Mouse (Mus musculus): ENCODE data around the gene Rhbdf2.
"Not testable (repeated sequence)": the region's sequence is repeated elsewhere in the genome, so short reads cannot be mapped to it uniquely, and the experiment has no call there.

Rhbdf2 gene

DNA sequence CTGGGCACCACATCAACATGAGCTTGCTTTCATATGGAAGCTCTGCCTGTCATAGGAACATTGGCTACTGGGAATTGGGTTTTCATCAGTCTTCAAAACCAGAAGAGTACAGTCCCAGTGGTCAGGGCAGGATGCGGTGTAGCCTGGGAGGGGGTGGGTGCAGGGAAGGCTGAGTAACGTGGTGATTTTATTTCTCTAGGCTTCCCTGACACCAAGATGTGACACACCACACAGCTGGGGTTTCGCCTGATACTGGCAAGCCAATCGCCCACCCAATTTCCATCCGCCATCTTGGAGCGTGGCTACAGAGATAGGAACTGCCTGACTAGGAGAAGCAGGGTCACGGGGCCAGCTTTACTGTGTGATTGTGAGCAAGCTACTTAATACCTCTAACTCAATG is 8.2 kb downstream of the Rhbdf2 start:
- no peak for DNase-seq (ENCODE audit: low read depth, low spot score)

DNA sequence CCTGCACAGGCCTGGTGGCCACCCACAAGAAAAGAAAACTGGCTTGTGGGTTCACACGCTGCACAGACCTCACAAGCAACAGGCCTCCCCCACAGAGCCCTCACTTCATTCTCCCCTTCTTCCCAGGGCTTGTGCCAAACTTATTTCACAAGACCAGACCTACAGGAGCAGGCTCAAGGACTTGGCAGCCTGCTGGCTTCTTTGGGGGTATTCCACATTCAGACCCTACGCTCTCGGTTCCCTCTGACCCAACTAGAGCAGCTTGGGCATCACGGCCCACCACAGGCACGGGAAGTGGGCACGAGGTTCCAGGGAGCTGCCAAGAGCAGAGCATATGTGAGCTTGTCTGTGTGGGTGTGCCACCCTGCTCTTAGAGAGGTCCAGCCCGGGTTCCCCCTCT is 9.2 kb downstream of the Rhbdf2 start:
- no peak for DNase-seq (ENCODE audit: low read depth, low spot score)

GRCm38 (mm10) chr11:116616438-116617118 is 10.2 kb downstream of the Rhbdf2 start:
- DNase-seq (ENCODE audit: low read depth, low spot score) = no peak

DNA sequence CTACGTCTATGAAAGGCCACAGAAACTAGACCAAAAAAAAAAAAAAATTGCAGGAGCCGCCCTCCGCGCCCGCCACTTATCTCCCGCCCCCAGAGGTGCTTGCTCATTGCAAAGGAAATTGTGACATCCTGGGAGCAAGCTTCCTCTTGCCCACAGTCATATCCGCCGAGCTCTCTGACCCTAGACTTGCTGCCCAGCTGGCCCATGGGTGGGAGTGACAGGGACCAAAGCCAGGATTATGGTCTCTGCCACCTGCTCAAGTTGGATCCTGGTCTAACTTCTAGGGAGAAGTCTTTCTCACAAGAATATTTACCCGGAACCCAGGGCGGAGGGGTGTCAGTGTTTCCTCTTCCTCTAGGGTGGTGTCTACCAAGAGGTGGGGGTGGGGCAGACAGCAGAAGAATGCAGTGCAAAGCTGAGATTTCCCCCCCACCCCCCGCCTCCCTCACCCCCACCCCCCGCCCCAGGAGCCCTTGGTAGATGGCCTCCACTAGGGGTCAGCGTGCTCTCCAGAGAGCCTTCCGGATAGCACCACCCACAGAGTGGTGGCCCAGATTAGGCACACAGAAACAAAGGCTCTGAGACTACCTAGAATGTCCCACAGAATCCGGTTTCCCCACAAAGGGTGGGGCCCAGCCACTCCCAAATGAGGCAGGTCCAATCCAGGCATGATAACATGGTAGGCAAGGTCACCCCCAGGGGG is 10.9 kb downstream of the Rhbdf2 start:
- DNase-seq (ENCODE audit: low read depth, low spot score) = no peak

DNA sequence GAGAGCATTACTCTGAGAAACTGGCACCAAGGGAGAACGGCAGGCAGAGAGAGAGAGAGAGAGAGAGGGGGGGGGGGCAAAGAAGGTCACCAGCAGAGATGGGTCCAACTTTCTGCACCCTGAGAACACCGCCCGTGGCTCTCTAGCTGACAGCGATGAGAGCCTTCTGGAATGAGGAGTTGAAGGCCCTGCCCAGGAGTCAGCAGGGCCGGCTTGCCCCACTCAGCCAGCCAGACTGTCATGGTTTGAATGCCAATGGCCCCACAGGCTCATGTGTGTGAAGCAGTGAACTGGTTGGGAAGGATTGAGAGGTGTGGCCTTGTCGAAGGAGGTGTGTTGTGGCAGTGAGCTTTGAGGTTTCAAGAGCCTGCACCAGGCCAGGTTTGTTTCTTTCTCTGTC is 13.6 kb downstream of the Rhbdf2 start:
- DNase-seq (ENCODE audit: low read depth, low spot score) = no peak

- no peak for DNase-seq (ENCODE audit: low read depth, low spot score)
Measured at GRCm38 (mm10) chr11:116612554-116612953, 14.3 kb downstream of the Rhbdf2 start.

DNA sequence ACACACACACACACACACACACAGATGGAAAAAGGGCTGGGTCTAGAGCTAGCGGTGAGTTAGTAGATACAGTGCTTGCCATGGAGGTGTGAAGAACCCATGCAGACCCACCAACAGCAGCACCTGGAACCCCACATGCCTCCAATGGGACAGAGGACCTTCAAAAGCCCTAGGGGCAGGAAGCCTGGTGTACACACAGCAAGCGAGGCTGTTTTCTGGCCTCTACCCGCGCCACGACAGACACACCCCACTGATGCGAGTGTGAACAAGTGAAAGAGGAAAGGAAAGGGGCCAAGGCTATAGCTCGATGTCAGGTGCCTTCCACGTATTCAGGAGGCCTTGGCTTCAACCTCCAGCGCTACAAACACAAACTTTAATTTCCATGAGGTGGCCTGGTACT is 14.9 kb downstream of the Rhbdf2 start:
- DNase-seq (ENCODE audit: low read depth, low spot score) = no peak

- not testable (repeated sequence) for DNase-seq (ENCODE audit: low read depth, low spot score)
Measured at GRCm38 (mm10) chr11:116611168-116611567, 15.7 kb downstream of the Rhbdf2 start.

DNA sequence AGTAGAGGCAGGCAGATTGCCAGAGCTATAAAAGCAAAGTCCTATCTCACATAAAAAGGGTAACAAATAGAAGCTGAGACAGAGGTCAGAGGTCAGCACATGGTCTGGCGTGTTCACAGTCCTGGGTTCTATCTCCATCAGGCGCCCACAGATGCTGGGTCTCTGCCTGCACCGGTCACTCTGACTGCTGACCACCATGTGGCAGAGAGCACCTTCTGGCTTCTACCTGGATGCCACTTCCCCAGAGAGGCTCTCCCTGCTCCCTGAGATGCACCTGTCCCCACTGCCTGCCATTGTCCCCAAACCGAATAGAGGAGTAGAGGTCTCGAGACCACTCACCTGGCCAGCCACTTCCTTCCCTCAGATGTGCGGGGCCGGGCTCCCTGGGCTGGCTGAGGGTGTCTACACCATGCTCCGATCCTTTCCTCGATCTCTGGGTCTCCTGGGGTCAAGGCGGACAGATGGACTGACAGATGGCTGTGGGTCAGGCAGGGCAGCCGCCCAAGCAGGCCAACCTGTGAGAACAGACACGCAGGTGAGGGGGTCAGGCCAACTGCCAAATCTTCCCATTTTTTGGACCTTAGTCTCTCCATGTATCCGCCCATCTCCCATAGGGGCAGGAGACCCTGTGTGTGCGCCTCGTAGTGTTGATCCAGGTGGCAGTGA is 16.7 kb downstream of the Rhbdf2 start:
- no peak for DNase-seq (ENCODE audit: low read depth, low spot score)

DNA sequence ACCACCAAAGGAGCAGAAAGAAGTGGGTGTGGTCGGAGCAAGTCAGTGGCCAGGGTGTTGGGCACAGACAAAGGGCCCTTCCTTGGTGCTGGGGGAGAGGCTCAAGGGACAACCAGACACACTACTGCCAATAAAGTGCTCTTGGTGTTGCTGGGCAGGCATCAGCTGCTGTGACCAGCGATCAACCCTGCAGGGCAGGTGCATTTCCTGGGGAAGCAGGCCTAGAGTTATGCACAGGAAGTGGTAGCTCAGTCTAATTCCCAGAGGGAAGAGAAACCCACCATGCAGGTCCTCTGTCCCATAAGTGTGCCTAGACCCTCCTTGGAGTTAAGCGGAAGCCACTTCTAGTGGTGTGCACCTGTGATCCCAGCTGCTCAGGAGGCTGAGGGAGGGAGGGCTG is 19.1 kb downstream of the Rhbdf2 start:
- DNase-seq (ENCODE audit: low read depth, low spot score) = no peak

DNA sequence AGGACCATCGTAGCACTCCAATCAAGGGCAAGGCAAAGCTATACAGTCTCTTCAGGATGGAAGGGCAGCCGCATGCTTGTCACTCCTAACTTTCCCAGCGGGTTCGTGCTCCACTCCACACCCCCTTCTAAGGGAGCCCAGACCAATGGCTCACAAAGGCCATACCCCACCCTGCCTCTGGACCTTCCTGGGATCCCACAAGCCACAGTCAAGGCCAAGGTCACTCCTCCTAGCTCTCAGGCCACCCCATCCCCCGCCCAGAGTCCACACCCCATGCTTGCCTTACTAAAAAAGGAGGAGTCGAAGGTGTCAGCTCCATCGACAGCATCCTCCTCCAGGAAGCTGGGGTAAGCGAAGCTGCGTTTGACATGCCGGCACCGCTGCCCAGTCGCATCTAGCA is 22.7 kb downstream of the Rhbdf2 start:
- no peak for DNase-seq (ENCODE audit: low read depth, low spot score)

DNA sequence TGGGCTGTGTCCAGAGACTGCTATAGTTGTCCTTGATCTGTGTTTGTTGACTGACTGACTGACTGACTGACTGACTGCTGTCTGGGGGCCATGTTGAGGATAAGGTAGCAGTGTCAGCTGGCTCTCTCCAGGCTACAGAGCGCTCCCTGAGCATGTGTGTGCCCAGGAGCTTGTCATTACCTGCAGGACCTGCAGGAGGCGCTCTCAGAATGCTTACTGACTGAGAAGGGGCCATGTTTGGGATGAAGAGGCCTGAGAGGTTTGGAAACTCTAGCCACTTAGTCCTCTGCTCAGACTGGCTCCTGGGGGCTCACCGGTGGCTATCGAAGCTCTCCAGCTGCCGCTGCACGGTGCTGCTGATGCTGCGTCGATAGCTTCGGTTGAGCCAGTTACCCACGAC is 23.5 kb downstream of the Rhbdf2 start:
- no peak for DNase-seq (ENCODE audit: low read depth, low spot score)

DNA sequence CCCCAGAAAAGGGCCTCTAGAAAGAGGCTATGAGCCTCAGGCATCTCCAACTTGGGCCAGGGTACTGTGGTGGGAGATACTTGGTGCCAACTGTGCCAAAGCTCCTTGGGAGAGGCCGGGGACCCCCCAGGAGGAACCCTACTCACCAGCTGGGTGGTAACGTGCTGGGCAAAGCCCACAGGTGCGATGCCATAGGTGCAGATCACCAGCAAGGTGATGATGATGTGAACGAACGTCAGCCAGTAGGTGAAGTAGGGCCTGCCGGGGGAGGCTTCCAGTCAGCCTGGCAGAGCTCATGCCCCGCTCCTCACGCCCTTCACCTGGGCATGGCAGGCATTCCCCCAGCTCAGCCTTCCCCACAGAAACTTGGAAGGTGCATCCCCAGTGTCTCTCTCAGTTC is 24.8 kb downstream of the Rhbdf2 start:
- DNase-seq (ENCODE audit: low read depth, low spot score) = no peak

- no peak for DNase-seq (ENCODE audit: low read depth, low spot score)
Measured at GRCm38 (mm10) chr11:116601166-116601565, 25.7 kb downstream of the Rhbdf2 start.

DNA sequence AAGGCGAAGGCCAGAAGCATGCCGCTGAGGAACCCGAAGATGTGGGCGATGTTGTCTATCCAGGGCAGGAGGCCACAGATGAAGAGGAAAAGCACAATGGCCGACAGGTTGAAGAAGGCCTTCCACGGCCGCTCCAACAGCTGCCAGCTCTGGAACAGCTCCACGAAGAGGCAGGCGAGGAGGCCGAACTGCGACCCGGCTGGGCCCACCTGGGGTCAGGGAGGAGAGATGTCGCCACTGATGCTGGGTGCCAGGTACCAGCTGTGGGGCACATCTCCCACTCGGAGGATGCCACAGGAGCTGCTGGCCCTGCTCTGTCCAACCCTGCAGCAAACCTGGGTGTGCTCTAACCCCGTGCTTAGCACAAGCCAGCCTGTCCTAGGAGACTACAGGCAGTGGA is 27.6 kb downstream of the Rhbdf2 start:
- no peak for DNase-seq (ENCODE audit: low read depth, low spot score)

DNA sequence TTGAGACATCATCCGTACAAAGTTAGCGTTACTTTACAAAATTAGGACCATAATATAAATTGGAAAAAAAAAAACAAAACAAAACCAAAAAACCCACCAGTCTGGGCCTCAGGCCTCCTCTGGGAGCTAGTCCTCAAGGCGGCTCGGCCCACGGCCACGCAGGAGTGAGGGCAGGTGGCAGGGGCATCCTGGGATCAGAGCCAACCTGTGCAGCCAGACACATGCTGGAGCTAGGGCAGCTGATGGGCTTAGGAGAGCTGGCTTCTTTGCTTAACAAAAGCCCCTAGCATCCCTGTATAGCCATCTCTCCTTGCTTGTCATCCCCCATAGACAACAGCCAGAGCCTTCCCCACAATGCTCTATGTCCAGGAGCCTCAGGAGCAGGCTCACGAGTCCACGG is 28.6 kb downstream of the Rhbdf2 start:
- DNase-seq (ENCODE audit: low read depth, low spot score) = no peak

GRCm38 (mm10) chr11:116596766-116597165 is 30.1 kb downstream of the Rhbdf2 start:
- DNase-seq (ENCODE audit: low read depth, low spot score) = no peak

- DNase-seq (ENCODE audit: low read depth, low spot score) = no peak
Measured at GRCm38 (mm10) chr11:116593345-116593744, 33.5 kb downstream of the Rhbdf2 start.

GRCm38 (mm10) chr11:116592428-116592827 is 34.4 kb downstream of the Rhbdf2 start:
- DNase-seq (ENCODE audit: low read depth, low spot score) = peak; percentile 92

- DNase-seq (ENCODE audit: low read depth, low spot score) = no peak
Measured at GRCm38 (mm10) chr11:116591621-116592020, 35.2 kb downstream of the Rhbdf2 start.

DNA sequence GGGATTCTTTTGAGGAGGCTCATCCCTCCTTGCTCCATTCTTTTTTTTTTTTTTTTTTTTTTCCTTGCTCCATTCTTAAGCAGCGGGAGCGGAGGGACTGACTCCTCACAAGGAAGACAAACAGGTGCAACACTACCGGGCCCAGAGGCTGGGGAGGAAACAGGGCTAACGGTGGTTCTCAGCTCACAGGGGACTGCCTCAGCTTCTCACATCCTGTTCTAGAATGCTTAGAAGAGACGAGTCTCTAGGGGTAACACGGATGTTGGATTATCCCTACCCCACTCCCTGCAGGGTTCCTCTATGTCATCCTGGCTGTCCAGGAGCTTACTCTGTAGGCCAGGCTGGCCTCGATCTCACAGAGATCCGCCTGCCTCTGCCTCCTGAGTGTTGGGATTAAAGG is 37.2 kb downstream of the Rhbdf2 start:
- no peak for DNase-seq (ENCODE audit: low read depth, low spot score)

- DNase-seq (ENCODE audit: low read depth, low spot score) = no peak
Measured at GRCm38 (mm10) chr11:116589020-116589531, 37.7 kb downstream of the Rhbdf2 start.
